Mouse (Mus musculus) CD4-positive, CD25-positive, alpha-beta regulatory T cell, adult 4 months (primary cell): Measurements from ENCODE around the gene Rnf7. TPM values are rescaled to one million over a fixed set of nuclear protein-coding genes. Genes with fewer than 3 reads are reported as not detected.
A peak's percentile ranks its signal among the peaks of the same experiment; 100 is the strongest.
"Not testable (repeated sequence)": the region's sequence is repeated elsewhere in the genome, so short reads cannot be mapped to it uniquely, and the experiment has no call there.

Experiments used
- ATAC-seq: one replicate; pipeline ENCODE4 v1.8.0; 2017
- polyA plus RNA-seq, 2 experiments: library from polyadenylated mRNA; unstranded; fragments of 100-300 nt; shearing (Covaris generic); gene quantifications; one replicate each; pipeline ENCODE4 v1.2.1; 2017

Gene Rnf7
- 100 to 1,000 TPM in 1 of 2 experiments, 10 to 100 TPM in 1; 99.6 to 100 TPM for polyA plus RNA-seq

DNA sequence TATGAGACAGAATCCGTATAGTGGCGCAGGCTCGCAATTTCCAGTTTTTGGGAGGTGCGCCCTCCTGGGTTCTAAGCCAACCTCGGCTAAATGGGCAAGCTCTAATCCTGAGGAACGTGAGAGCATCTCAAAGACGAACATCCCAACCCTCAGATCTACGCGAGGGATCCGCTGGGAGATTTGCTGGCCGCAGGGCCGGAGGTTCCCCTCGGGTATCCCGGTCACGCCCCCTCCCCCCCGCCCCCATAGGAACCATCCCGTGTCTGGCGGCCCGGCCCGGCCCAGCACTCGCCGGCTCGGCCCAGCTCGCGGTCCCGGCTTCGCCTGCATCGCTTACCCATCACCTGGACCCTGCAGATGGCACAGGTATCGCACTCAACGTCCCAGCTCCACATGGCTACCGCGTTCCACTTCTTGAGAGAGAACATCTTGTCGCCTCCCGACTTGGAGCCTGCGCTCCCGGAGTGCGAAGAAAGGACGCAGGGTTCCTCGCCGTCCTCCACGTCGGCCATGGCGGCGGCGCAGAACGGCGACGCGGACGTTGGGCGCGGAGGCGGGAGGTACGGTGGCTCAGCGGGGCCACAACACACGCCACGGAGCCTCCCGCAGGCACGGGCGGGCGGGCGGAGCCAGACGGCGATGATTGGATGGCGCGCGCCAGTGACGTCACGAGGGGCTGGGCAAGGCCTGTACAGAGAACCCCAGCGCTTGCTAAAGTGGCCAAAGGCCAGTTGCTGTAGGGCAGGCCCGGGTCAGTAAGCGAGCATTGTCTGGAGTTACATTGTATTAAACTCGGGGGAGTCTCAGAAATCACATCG lies at the start of gene Rnf7:
Gene Rnf7 (minus strand): TSS at position 605 of the 818 bp plus-strand sequence.
- peak; percentile 97 for ATAC-seq

DNA sequence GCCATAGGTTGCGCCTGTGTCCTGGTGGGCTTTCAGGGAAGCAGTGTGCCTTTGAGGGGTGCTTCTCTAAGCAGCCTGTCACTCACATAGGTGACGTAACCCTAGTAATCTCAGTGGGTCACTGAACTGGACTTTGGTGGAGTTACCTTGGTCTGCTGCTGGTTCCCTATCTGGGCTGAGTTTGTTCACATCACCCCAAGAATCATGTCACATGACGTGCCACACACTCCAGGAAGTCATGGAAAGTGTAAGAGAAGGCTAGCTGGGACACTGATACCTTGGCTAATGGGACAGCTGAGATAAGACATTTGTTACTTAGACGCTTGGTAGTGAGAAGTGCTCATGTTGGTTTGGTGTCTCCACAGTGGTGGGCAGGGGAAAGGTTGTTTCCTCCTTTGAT lies 47.5 kb upstream of the Rnf7 start:
- ATAC-seq, result no peak

DNA sequence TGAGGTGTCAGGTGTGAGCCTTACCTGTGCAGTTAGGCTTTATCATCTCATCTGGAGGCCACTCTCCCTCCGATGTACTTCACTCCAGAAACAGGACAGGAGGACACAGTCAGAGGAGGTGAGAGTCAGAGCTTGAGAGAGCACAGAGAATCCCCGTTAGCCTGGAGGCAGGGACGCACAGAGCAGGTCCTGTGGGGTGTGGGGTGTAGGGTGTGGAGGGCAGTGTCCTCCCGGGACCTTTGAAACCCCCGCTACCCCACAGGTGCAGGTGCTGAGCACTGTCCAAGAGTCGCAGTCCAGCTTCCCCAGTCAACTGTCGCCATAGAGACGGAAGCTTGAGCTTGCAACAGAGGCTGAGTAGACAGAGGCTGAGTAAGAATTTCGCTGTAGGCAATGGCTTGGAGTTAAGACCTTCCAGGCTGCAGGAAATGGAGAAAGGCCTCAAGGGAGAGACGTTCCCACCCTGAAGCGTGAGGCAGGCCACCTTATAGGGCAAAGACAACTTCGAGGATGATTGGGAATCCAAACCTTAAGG lies 46.6 kb upstream of the Rnf7 start, which contains the start of gene Gm28729:
Gene Gm28729 (minus strand): TSS at position 293 of the 535 bp plus-strand sequence.
- ATAC-seq, result no peak

DNA sequence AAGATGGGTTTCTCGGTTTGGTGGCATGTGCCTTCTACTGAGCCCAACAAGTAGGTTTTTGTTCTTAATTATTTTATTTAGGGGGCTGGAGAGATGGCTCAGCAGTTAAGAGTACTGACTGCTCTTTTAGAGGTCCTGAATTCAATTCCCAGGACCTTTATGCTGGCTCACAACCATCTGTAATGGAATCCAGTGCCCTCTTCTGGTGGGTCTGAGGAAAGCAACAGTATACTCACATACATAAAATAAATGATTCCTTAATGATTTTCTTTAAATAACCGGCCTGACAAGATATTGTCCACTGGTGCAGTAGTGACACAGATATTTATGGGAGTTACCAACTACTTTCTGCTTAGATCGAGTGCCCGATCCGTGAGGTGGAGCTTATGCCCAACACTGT lies 44.7 kb upstream of the Rnf7 start:
- no peak for ATAC-seq

DNA sequence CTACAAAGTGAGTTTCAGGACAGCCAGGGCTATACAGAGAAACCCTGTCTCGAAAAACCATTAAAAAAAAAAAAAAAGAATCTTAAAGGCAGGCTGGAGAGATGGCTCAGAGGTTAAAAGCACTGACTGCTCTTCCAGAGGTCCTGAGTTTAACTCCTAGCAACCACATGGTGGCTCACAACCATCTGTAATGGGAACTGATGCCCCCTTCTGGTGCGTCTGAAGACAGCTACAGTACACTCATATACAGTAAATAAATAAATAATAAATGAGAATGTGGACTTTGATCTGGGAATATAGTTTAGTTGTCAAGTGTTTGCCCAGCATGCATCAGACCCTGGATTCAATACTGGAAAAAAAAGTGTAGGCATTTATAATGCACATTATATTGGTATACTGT lies 43.1 kb upstream of the Rnf7 start:
- ATAC-seq, result not testable (repeated sequence)

DNA sequence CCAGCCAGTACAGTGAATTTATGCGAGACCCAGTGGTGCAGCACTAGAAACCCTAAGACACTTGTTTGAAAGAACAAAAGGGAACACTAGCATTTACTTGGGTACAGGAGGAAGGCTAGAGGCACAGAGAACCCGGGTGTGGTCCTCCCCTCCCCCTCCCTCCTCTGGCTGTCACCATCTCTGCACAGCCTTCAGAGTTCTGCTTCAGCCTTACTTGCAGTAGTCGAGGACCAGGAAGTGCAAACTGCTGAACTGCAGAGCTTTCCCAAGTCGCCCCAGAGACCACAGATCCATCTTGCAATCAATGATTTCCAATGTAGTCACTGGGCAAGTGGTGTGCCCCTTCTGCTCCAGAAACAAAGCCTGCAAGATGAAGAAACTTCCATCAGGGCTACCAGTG lies 39.0 kb upstream of the Rnf7 start:
- ATAC-seq, result no peak

DNA sequence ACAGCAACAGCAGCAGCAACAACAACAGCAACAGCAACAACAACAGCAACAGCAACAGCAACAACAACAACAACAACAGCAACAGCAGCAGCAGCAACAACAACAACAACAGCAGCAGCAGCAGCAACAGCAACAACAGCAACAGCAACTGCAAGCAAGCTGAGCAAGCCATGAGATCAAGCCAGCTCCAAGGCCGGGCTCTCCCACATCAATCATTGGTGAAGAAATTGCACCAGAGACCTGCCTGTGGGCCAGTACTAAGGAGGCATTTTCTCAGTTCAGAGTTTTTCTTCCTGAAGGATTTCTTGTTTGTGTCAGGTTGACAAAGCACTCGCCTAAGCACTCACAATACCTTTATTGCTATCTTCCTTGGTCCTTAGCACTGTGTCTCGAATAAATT lies 38.3 kb upstream of the Rnf7 start:
- ATAC-seq, result no peak

DNA sequence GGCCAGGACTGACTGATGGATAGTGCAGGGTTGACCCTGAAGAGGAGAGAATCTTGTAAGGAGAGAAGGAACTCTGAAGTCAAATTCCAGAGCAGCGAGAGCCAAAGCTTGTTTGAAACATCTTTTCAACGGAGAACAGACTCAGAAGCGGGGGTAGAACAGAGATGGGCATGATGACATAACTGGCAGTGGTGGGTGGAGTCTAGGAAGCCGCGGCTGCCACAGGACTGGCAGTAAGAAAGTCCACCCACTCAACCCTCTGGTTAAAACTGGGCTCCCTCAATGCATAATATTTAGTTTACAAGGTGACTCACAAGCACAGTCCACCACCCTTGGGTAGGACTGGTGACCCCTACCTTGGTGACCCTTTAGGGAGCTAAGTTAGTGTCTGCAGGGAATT lies 37.3 kb upstream of the Rnf7 start:
- peak; percentile 56 for ATAC-seq

DNA sequence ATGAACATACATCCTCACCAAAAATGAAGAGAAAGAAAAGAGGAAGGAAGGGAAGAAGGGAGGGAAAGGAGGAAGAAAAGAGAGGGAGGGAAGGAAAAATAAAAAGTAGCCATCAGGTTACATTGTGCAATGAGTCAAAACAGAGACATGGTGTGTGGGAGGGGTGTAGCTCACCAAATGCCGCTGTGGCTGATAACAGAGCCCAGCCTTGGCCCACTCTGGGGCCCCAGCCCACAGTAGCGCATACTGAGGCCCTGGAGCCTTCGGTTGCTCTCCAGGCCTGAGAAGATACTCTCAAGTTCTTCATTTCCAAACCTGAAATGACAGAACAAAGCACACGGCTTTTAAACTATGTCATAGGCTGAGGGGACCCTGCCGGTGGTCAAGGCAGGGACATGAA lies 35.8 kb upstream of the Rnf7 start:
- ATAC-seq, result no peak

DNA sequence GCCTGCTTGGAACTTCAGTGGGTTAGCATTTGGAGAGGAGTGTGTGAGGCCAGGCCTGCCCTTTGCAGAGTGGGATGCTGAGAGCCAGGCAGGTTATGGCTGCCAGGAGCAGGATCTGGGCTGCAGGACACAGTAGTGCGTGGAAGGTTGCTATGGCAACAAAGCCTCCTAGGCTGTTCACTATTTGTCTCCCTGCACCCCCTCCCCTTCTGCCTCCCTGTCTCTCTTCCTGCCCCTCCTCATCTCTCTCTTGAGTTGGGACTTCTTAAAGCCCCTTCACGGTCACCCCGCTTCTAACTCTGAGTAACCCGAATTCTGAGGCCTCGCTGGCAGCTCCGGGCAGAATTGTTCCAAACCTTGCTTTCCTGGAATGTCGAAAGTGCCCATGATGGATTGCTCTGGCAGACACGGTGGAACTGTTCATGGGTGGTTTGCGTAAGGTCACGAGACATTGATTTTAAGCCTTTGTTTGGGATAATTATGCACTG lies 27.6 kb upstream of the Rnf7 start:
- ATAC-seq, result no peak

DNA sequence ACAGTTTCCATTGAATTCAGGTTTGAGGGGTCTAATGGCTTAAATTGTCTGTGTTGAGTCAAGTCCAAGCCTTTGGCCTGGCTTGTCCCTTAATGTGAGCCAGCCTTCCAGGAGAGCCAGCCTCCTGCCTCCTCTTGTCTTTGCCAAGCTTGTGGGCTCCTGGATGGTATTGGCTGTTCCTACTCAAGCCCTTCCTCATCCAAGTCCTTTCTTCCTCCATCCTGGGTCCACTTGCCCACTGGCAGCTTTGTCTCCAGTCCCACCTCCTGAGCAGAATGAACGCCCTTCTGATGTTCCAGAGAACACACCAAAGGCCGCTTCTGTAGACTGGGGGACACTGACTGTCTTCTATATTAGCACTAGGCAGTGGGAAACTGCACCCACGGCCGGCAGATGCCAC lies 26.7 kb upstream of the Rnf7 start:
- no peak for ATAC-seq

DNA sequence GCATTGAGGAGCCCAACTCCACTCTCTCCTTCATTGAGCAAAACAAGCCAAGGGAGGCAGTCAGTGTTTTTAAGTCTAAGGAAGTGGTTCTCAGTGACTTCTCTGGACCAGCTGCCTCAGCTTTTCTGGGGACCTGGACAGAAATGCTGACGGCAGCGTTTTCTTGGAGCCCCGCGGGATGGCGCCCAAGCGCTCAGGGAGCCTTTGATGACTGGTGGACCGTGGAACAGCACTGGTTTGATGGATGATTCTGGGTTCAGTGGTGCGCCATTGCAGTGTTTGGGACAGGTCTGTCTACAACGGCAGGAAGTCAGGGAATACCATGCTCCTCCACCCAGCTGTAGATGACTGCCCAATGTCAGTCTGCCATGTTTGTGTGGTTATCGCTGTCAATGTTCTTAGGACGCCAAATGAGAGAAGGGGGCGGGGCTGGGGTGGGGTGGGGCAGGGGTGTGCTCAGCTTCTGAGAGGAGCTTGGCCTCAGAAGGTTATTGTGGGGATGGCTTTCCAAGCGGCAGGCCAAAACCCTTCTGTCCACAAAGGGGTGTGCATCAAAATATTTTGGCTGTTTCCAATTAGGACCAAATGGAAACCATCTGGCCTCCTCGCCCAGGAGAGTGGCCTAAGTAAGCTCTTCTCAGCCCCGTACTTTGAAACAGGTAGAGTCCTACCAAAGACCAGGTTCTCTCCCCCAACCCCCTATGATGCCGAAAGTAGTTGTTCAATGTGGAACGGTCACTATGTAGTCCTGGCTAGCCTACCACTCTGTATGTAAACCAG lies 25.8 kb upstream of the Rnf7 start:
- no peak for ATAC-seq

DNA sequence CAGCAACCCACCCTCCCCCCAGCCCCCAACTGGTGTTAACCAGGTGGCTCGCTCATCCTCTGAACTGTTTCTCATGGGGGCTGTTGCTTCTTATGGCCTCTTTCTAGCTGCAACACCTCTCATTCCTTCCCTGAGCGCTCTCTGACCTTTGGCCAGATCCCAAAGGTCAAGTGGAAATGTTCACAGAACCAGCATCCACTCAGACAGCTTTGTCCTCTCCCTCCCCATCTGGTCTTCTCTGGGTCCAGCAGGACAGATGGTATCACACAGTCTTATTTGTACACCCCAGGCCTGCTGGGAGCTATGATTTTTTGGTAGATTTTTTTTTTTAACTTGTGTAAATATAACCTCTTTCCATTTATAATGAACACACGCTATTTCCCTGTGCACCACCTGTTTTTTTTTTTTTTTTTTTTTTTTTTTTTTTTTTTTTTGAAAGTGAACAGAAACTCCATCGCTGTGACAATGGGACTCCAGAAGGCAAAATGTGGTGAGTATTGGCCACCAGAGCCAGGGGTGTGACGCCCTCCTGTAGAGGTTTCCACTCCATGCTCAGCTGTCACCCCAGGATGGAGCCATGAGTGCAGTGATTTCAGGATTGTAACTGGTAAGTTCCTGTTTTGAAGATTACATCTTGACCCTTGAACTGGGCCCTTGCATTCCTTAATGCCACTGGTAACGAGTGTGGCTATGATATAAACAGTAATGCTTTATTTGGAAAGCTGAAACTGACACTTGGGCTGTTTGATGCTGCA lies 24.6 kb upstream of the Rnf7 start:
- ATAC-seq, result no peak

DNA sequence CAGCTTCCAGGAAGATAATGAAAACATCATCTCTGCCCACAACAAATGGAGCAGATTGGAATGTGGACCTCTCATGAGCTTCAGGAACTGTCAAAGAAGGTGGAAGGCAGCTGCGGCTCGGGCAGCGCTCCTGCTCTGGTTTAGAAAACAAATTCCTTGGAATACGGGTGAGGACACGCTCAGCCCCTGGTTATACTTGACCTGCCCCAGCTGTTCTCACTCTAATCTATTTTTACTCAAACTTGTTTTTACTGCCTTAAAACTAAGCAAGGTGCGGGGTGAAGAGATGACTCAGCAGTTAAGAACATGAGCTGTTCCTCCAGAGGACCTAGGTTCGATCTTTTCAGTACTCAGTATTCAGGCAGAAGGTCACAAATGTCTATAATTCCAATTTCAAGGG lies 22.7 kb upstream of the Rnf7 start:
- no peak for ATAC-seq

DNA sequence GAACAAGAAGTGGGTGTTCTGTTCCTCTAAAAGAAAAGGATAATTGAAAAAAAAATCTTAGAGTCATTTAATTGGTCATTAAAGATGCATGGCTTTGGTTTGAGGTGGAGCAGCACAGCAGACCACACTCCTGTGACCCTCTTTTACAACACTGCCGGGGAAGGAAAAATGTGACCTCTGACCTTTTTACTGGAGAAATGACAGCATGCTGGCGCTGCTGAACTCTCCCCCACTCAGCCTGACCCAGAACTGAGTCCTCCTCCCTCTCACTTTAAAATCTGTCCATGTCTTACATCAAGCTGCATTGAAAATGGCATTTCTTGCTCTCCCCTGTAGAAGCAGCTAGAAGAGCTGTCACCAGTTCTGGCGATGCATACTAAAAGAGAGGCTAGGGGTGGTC lies 14.7 kb upstream of the Rnf7 start:
- ATAC-seq, result no peak

DNA sequence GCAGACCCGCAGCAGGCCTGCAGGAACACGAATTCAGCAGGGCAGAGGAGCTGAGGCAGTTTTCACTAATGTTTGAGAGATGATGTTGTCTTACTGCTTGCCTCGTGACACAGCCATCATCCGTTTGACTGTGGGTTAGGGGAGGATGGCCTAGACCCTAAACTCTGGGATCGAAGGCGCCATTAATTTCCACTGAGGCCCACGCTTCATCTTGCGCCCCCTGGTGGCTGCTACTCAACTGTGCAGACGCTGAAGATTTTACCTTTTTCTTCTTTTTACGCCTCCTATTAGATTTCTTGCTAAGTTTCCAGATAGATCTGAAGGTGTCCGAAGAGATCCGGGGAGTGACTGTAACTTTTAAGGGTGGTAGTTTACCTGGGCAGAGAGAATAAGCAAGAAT lies 13.3 kb upstream of the Rnf7 start:
- peak; percentile 80 for ATAC-seq

DNA sequence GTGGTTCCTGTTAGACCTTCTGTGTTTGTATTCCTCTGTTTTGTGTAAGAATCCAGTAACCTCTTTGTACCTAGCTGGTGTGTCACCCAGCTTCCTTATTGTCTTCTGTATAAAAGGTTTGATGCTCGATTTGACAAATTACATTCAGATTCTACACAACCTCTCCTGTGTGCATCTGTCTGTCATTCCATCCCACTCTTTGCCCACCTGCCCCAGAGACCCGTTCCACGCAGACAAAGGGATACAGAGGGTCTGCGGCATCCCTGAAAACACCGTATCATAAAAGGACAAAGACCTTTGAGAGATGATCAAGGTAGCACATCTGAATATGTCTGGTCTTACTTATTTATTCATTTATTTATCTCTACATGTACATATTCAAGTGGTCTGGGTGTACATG lies 9.4 kb upstream of the Rnf7 start:
- not testable (repeated sequence) for ATAC-seq

DNA sequence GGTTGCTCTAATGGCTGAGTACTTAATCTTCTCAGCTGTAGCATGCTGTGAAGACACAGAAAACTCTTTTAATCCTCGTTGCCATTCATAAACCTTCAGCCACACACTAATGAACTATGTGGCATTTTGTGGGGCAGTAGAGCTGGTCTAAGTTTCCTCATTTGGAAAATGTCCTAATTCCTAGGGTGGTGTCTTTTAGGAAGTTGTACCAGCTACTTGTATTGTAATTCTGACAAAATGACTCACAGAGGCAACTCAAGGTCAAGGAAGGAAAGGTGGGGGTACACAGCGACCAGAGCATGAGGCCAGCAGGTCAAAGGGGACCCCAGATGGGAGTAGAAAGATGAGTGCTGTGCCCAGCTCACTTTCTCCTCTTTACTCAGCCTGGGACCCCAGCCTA lies 5.2 kb upstream of the Rnf7 start:
- ATAC-seq, result no peak

DNA sequence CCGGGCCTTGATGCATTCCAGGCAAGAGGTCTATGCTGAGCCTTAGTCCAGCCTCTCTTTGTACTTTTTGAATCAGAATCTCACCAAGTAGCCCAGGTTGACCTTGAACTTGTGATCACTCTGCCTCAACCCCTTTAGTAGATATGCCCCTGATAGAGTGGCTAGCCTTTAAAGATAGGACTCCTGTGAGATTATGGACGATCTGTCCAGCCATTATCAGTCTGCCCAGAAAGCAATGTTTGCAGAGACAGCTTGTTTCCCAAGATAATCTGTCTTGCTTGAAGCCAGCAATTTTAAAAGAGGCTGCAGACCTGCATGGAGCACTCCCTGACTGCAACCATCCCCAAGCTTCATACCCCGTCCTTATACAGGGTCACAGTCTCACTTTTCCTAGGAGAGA lies 4.6 kb upstream of the Rnf7 start:
- no peak for ATAC-seq

DNA sequence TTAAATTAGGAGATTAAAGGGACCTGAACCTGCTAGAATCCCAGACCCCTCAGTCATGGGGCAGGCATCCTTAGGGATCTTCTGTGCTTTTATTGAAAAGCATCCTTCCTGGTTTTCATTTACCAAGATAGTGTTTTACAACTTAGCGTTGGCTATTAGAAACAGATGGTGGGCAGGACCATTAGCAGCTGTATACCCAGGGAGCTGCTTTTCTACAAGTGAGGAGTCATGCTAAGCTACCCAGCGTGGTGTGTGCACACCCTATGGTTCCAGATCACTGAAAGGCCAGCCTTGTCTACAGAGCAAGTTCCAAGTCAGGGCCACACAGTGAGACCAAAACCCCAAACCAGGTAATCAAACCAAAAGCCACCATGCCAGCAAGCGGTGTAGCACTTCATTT lies 6.1 kb downstream of the Rnf7 start:
- ATAC-seq, result no peak

DNA sequence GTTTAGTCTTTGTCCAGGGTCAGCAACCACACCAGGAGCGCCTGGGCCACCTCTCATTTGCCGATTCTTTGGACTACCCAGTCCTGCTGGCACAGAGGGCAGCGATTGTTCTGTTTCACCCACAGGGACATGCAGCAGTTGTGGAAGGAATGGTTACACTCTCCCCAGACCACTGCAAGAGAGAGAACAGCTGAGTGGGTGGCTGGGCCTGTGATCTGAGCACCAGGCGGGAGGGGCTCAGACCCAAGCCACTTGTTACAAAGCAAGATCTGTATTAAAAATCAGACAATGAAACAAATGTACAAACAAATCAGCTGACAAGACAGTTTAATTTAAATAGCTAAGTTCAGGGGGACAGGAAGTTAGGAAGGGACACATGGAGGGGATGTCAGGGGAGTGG lies 6.8 kb downstream of the Rnf7 start:
- not testable (repeated sequence) for ATAC-seq

DNA sequence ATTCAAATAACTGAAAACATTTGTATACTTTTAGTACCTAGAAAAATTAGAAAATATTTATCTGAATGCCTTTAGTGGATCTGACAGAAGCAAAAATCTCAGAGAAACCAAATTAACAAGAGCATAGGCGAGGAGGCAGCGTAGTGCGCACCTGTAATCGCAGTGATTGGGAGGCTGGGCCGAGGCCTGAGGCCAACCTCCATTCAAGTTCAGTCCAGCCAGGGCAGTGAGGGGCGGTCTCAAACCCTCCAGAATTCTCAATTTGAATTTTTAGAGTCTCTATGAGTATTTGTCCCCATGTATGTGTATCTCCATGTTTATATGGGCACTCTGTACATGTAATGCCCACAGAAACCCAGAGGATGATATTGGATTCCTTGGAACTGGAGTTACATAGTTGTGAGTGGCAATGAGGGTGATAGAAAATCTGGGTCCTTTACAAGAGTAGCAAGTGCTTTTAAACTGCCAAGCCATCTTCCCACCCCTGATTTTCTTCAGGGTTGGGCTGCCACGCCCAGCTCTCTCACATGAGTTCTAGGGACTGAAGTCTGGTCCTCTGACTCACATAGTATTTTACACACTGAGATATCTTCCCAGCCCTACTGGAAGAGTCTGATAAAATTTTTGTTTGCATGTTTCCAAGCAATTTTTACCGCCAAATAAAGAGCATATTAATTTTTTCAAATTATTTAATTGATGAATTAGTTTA lies 8.1 kb downstream of the Rnf7 start:
- no peak for ATAC-seq
